Mouse (Mus musculus) C2C12 (cell line): ENCODE results near the gene Arrdc2.

Source experiments
- CEBPB ChIP-seq: IDR thresholded peaks from one replicate; pipeline ENCODE4 v1.6.1; 2011; ENCODE audit warnings: low read depth, mild to moderate bottlenecking, control low read depth, moderate library complexity
- CTCF ChIP-seq: IDR thresholded peaks from one replicate; pipeline ENCODE4 v1.5.1; 2011; ENCODE audit not compliant: control insufficient read depth, insufficient read depth, insufficient read length
- MYOG ChIP-seq: IDR thresholded peaks from one replicate; pipeline ENCODE4 v1.6.1; 2011; ENCODE audit not compliant: control insufficient read depth, insufficient read length; ENCODE audit errors: extremely low read depth

DNA sequence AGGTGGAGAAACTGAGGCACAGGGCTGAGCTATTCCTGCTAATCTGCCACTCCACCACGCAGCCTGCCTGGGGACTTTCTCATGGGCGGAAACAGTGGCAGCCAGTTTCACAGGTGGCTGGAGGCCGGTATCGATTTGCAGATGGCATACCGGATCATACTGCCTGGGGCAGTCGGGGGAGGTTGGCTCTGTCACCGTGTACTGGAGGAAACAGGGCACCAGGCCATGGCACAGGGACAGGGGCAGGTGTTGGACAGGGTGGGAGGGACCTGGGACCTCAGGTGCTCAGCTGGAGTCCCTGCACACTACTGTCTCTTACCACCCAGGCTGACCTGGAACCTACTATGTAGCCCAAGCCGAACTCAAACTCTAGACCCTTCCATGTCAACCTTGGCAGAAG lies 13.7 kb downstream of the Arrdc2 start:
- no peak for TF ChIP-seq CTCF
- no peak for TF ChIP-seq CEBPB
- TF ChIP-seq MYOG, result no peak
